Mouse (Mus musculus) gastrocnemius, postnatal 10 days (tissue): ENCODE measurements around the gene Amotl2. TPM values are rescaled to one million over a fixed set of nuclear protein-coding genes. Genes with fewer than 3 reads are reported as not detected.

Experiments used
- DNase-seq: peaks from one replicate; pipeline ENCODE4 v3.0.0; 2021; ENCODE audit warnings: mixed read lengths
- long read RNA-seq, 2 experiments: library from polyadenylated mRNA; stranded (forward); transcript quantifications; one replicate each; pipeline ENCODE4 v2.0.0; 2021
- total RNA-seq, 2 experiments: library from RNA; stranded (reverse); gene quantifications; 2 replicates each; pipeline ENCODE4 v1.2.3; 2021

Gene Amotl2
- 10 to 100 TPM; 32.9 to 43.7 TPM for total RNA-seq
- long read RNA-seq, experiment 1, full-length matches to known transcripts = 43 of 57 reads
- long read RNA-seq, experiment 1, partial matches to known transcripts = 6 of 57 reads
- long read RNA-seq, experiment 1, other reads (novel, unspliced or antisense) = 8 of 57 reads
- long read RNA-seq, experiment 2, full-length matches to known transcripts = 25 of 43 reads
- long read RNA-seq, experiment 2, partial matches to known transcripts = 8 of 43 reads
- long read RNA-seq, experiment 2, other reads (novel, unspliced or antisense) = 10 of 43 reads

DNA sequence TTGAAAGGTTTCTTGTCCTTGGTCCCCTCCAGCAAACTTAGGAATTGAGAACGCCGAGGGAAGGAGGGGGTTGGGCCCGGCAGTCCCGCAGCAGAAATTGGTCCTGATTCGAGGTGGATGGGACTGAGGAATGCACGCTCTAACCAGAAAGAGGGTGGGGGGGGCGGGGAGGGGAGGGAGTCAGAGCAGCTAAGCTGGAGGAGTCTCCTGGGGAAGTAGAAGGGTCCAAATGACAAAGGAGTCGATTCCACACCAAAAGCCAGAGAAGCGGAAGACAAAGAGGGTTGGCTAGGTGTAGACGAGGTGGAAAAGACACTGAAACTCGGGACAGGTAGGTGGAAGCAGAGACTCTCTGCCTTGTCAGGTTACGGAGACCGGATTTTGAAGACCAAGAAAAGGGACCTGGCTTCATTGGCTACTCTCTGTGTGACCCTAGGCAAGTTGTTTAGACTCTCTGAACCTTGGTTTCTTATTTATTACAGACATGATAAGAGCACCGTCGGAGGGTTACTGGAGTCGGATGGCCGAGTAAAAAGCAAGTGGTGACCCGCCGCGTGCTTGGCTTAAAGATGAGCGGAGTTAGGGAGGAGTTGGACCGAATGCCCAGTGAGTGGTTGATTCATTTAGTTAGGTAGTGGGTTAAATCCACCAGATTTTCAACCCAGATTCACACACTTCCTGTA lies at the start of gene Amotl2:
Gene Amotl2 (plus strand): TSS at position 192 of the 683 bp plus-strand sequence.
- DNase-seq = no peak

- no peak for DNase-seq
Observed at GRCm38 (mm10) chr9:102668115-102668514, 48.4 kb upstream of the Amotl2 start.

GRCm38 (mm10) chr9:102668906-102669305 lies 47.6 kb upstream of the Amotl2 start:
- no peak for DNase-seq

DNA sequence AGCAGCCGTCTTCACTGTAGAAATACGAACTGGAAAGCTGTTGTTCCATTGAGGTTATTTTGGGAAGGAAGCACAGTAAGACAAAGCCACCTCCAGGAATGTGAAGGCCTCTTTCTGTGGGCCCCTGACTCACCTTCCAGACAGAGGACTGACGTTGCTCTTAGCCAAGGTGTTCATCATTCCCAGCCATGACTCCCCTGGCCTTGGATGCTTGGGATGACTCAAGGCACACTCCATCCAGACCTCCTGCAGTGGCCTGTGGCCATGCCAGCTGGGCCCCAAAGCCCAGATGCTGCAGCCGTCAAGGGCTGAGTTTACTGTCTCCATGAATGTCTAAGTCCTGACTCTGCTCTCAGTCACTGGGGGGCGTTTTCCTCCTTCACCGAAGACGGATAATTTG lies 43.1 kb upstream of the Amotl2 start:
- DNase-seq = no peak

- no peak for DNase-seq
Observed at GRCm38 (mm10) chr9:102675922-102676321, 40.5 kb upstream of the Amotl2 start.

GRCm38 (mm10) chr9:102681470-102681869 lies 35.0 kb upstream of the Amotl2 start:
- DNase-seq = no peak

GRCm38 (mm10) chr9:102687943-102688342 lies 28.5 kb upstream of the Amotl2 start:
- peak; percentile 54 for DNase-seq

DNA sequence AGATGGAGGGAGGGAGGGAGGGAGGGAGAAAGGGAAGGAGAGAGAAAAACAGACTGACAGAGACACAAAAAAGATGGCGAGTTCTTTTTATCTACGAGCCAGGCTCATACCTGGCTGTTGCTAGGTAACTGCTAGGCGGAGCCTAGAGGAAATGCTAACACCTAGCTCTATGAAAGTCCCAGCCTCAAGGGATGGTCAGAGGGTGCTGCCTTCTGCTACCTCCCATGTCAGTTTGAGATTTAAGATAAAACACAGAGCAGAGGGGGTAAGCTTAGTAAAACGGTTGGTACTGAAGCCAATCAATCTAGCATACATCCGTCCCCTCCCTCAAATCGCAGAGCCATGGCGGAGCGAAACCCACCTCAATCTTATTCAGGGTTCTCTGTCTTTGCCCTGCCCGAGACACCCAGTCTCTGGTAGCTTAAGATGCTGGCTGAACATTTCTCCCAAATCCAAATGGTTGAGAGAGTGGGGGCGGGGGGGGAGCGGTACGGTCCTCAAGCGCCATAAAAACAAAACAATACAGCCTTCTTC lies 27.0 kb upstream of the Amotl2 start:
- no peak for DNase-seq

DNA sequence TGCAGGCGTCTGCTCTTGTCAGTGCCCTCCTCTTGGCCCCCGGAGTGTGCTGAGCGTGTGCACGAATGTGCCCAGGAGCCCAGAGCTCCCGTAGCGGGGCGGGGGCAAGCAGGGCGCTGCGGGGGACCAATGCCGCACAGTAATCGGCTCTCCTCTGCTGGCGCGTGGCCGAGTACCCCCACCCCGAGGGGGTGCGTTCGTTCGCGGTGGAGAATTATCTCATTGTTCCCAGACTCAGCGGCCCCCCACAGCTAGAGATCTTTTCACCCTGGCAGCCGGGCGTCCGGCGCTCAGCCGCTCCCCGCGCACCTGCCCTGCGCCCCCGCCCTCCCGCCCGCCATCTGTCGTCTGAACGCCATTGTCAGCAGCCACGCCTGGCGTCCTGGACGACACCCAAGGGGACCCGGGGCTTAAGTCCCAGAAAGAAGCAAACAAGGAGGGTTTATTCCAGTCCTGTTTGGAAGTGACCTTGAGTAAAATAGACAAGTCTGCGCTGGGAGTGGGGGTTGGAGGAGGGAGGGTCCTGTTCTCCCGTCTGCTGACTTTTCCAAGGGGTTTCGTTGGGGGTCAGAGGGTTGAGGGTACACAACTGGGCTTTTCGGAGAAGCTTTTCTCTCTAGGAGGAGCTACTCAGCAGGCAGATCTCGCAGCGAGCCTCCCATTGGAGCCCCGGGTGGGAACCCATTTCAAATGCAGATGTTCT lies 26.4 kb upstream of the Amotl2 start:
- DNase-seq = peak; percentile 67

DNA sequence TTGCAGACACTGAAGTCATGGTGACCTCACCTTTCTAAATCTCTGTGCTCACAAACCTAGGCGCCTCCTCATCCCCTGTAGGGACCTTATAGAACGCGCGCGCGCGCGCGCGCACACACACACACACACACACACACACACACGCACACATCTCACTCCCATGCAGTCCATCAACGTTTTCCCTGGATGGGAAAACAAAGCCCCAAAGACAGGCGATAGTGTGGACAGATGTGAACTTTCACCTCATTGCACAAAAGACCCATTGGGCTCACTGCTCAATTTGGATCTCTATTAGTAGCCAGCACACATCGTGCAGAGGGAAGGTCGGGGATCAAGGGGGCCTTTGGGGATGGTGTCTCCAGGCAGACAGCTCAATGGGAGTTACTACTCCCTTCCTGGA lies 25.6 kb upstream of the Amotl2 start:
- DNase-seq = no peak

- peak; percentile 44 for DNase-seq
Observed at GRCm38 (mm10) chr9:102692564-102693475, 23.7 kb upstream of the Amotl2 start.

- DNase-seq = no peak
Observed at GRCm38 (mm10) chr9:102701042-102701441, 15.4 kb upstream of the Amotl2 start.

GRCm38 (mm10) chr9:102709504-102710135 lies 6.9 kb upstream of the Amotl2 start:
- peak; percentile 13 for DNase-seq

DNA sequence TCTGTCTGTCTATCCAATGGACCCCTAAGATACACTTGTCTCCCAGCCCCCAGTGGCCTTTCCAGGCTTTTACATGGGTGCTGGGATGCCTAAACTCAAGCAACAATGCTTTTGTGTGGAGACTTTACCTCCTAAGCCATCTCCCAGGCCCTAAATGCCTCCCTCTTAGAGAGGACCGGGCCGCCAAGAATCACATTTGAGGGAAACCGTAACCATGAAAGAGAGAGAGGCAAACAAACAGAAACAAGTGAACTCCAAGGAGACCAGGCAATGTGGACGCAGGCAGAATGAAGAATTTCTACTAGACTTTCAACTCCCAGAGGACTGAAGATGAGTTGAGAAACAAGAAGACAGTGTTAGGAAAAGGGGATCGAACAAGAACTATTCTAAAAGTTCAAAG lies 6.0 kb upstream of the Amotl2 start:
- peak; percentile 5 for DNase-seq

GRCm38 (mm10) chr9:102713797-102714196 lies 2.7 kb upstream of the Amotl2 start:
- peak; percentile 51 for DNase-seq

- DNase-seq = peak; percentile 18
Observed at GRCm38 (mm10) chr9:102714893-102715505, 1.5 kb upstream of the Amotl2 start.

- no peak for DNase-seq
Observed at GRCm38 (mm10) chr9:102715506-102715900, 969 bp upstream of the Amotl2 start.

- DNase-seq = peak; percentile 88
Observed at GRCm38 (mm10) chr9:102717164-102717885, 853 bp downstream of the Amotl2 start.

GRCm38 (mm10) chr9:102717886-102718643 lies 1.6 kb downstream of the Amotl2 start:
- DNase-seq = peak; percentile 82
